Mouse (Mus musculus) spleen, postnatal 14 days (tissue): ENCODE data around the gene Crx.

Experiments
- DNase-seq, 2 experiments: peaks; one replicate each; pipeline ENCODE4 v3.0.0; 2021 to 2022; ENCODE audit warnings: low spot score in 2 of 2

The Crx gene

DNA sequence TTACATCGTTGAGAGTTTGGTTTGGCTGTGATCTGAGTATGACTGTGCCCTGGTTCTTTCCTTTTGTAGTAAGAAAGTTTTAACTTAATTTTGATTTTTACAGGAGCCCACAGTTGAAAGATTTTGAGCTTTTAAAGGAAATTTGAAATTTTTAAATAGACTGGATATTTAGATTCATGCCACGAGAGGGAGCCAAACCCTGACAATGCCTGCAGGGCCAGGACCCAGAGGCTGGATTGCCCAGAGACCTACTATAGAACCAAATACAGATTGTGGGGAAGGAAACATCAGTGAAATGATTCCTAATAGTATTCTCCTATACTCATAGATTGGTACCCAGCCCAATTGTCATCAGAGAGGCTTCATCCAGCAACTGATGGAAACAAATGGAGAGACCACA, 20.1 kb downstream of the Crx start:
- DNase-seq, result no peak

DNA sequence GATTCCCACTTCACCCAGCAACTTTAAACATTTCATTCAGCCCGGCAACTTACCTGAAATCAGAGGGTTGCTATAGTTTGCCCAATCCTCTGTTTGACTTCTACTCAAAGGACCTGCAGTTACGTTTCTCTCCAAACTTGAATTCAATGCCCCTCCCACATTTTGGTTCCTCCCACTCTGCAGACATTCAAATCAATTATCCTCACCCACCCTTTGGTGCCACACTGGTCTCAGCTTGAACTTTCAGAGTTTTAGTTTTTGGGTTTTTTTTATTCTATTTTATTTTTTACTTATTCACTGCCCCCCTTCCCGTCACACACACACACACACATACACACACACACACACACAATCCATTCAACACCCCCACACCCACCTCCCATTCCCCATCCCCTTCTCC, 40.2 kb downstream of the Crx start, which contains the start of gene Obox6:
TSS of gene Obox6 (minus strand) at position 101 of the 400 bp plus-strand sequence.
- no peak for DNase-seq
